Mouse (Mus musculus) heart, embryonic 11.5 days (tissue): ENCODE measurements around the gene Adcy4. TPM values are rescaled to one million over a fixed set of nuclear protein-coding genes. Genes with fewer than 3 reads are reported as not detected.
A peak's percentile ranks its signal among the peaks of the same experiment; 100 is the strongest.

Experiments
- ATAC-seq: fragments of 200-750 bp; cut with Nextera tagmentation; replicated peaks from 2 replicates; pipeline ENCODE4 v1.8.0; 2017; ENCODE audit warnings: moderate library complexity; ENCODE audit not compliant: insufficient number of reproducible peaks, low FRiP score, low TSS enrichment
- H3K27ac ChIP-seq: fragments of 300-500 bp; sonication (generic); 2 replicates; pipeline ENCODE4 v1.5.1; 2014; ENCODE audit warnings: mild to moderate bottlenecking, low read depth, low read length
- H3K27me3 ChIP-seq: fragments of 300-500 bp; sonication (generic); 2 replicates; pipeline ENCODE4 v1.6.1; 2014; ENCODE audit warnings: mild to moderate bottlenecking, low read length, mixed read lengths; ENCODE audit not compliant: control insufficient read depth, insufficient read depth
- H3K36me3 ChIP-seq: fragments of 300-500 bp; sonication (generic); 2 replicates; pipeline ENCODE4 v1.6.1; 2014; ENCODE audit warnings: mild to moderate bottlenecking, low read length, moderate library complexity, mixed read lengths; ENCODE audit not compliant: control insufficient read depth, insufficient read depth
- H3K4me1 ChIP-seq: fragments of 300-500 bp; sonication (generic); 2 replicates; pipeline ENCODE4 v1.6.1; 2014; ENCODE audit warnings: low read length; ENCODE audit not compliant: control insufficient read depth, insufficient read depth
- H3K4me2 ChIP-seq: fragments of 300-500 bp; sonication (generic); 2 replicates; pipeline ENCODE4 v1.6.1; 2014; ENCODE audit warnings: mild to moderate bottlenecking, moderate library complexity
- H3K4me3 ChIP-seq: fragments of 300-500 bp; sonication (generic); 2 replicates; pipeline ENCODE4 v1.5.1; 2014; ENCODE audit warnings: low read depth, low read length
- H3K9ac ChIP-seq: fragments of 300-500 bp; sonication (generic); 2 replicates; pipeline ENCODE4 v1.6.1; 2014; ENCODE audit warnings: mild to moderate bottlenecking, low read depth, low read length, moderate library complexity
- H3K9me3 ChIP-seq: fragments of 300-500 bp; sonication (generic); replicated peaks from 2 replicates; pipeline ENCODE4 v1.6.1; 2016; ENCODE audit warnings: low read length; ENCODE audit not compliant: control insufficient read depth
- WGBS: fragments of 180-500 bp; shearing (Covaris S2); extraction: QIAGEN DNeasy Blood & Tissue Kit; methylation state at CpG from one replicate; pipeline ENCODE4 v1.1.7; 2014; ENCODE audit not compliant: insufficient replicate concordance; 5-methylcytosine and 5-hydroxymethylcytosine counted together
- polyA plus RNA-seq: library from polyadenylated mRNA; unstranded; fragments of >200 nt; fragmentation: Nextera tagmentation; extraction: Ambion mirVana; gene quantifications from 2 replicates; pipeline ENCODE4 v1.2.1, GENCODE M21; 2014

Adcy4 gene
- polyA plus RNA-seq, 1 experiment from 2014 or later, result 13.2 TPM

GRCm38 (mm10) chr14:55733889-55734288 lies 50.0 kb downstream of the Adcy4 start:
- WGBS, result 62% methylated on average over 10 of the region's 10 CpGs
- no peak overlapping the region for H3K4me2 ChIP-seq
- H3K4me1 ChIP-seq, result no peaks in the 10 kb centered on the region
- no peak overlapping the region for H3K4me3 ChIP-seq
- no peaks in the 10 kb centered on the region for H3K9me3 ChIP-seq
- H3K9ac ChIP-seq, result no peak overlapping the region
- no peak for ATAC-seq
- H3K36me3 ChIP-seq, result no peaks in the 10 kb centered on the region
- H3K27ac ChIP-seq, result no peak overlapping the region
- no peaks in the 10 kb centered on the region; the same call in 1 of the 2 replicates for H3K27me3 ChIP-seq

- Histone ChIP-seq H3K27me3 (no peaks in the 10 kb centered on the region; the same call in 1 of the 2 replicates), H3K4me1 (no peaks in the 10 kb centered on the region), H3K9ac (no peak overlapping the region), H3K4me2 (no peak overlapping the region), H3K9me3 (no peaks in the 10 kb centered on the region), H3K36me3 (no peaks in the 10 kb centered on the region), H3K4me3 (no peak overlapping the region), H3K27ac (no peak overlapping the region)
- WGBS, result 72% methylated on average over 7 of the region's 7 CpGs
- no peak for ATAC-seq
Measured at GRCm38 (mm10) chr14:55730531-55731032, 53.3 kb downstream of the Adcy4 start.

GRCm38 (mm10) chr14:55730116-55730515 lies 53.8 kb downstream of the Adcy4 start:
- Histone ChIP-seq H3K9ac (no peak overlapping the region), H3K4me3 (no peak overlapping the region), H3K9me3 (no peaks in the 10 kb centered on the region), H3K36me3 (no peaks in the 10 kb centered on the region), H3K4me2 (no peak overlapping the region), H3K4me1 (no peaks in the 10 kb centered on the region), H3K27me3 (no peaks in the 10 kb centered on the region; the same call in 1 of the 2 replicates), H3K27ac (no peak overlapping the region)
- no peak for ATAC-seq
- 70% methylated on average over 7 of the region's 7 CpGs for WGBS

GRCm38 (mm10) chr14:55727889-55728685 lies 55.8 kb downstream of the Adcy4 start:
- Histone ChIP-seq H3K36me3 (no peaks in the 10 kb centered on the region), H3K27me3 (no peaks in the 10 kb centered on the region; the same call in 1 of the 2 replicates), H3K9me3 (no peaks in the 10 kb centered on the region), H3K4me3 (no peak overlapping the region), H3K4me1 (no peaks in the 10 kb centered on the region), H3K27ac (no peak overlapping the region), H3K9ac (no peak overlapping the region), H3K4me2 (no peak overlapping the region)
- no peak for ATAC-seq
- WGBS, result 62% methylated on average over 8 of the region's 8 CpGs

GRCm38 (mm10) chr14:55726261-55726660 lies 57.6 kb downstream of the Adcy4 start:
- Histone ChIP-seq H3K27ac (no peak overlapping the region), H3K4me3 (no peak overlapping the region), H3K4me1 (no peaks in the 10 kb centered on the region), H3K9me3 (no peaks in the 10 kb centered on the region), H3K36me3 (no peaks in the 10 kb centered on the region), H3K4me2 (no peak overlapping the region), H3K9ac (no peak overlapping the region), H3K27me3 (no peaks in the 10 kb centered on the region; the same call in 1 of the 2 replicates)
- ATAC-seq, result no peak

GRCm38 (mm10) chr14:55724411-55724871 lies 59.5 kb downstream of the Adcy4 start:
- Histone ChIP-seq H3K27me3 (no peaks in the 10 kb centered on the region), H3K9ac (no peak overlapping the region), H3K27ac (no peak overlapping the region), H3K9me3 (no peaks in the 10 kb centered on the region), H3K4me2 (no peak overlapping the region), H3K4me3 (no peak overlapping the region), H3K4me1 (no peaks in the 10 kb centered on the region), H3K36me3 (0 out of 2 replicates have a peak, but pooled peaks cover 4% of the 10 kb centered on the region)
- ATAC-seq, result no peak
- 45% methylated on average over 8 of the region's 8 CpGs for WGBS

GRCm38 (mm10) chr14:55723433-55723832 lies 60.5 kb downstream of the Adcy4 start:
- H3K9ac ChIP-seq, result no peak overlapping the region
- H3K4me2 ChIP-seq, result no peak overlapping the region
- no peak overlapping the region for H3K4me3 ChIP-seq
- WGBS, result 91% methylated on average over 7 of the region's 7 CpGs
- no peaks in the 10 kb centered on the region for H3K27me3 ChIP-seq
- H3K36me3 ChIP-seq, result 0 out of 2 replicates have a peak, but pooled peaks cover 4% of the 10 kb centered on the region
- H3K9me3 ChIP-seq, result no peaks in the 10 kb centered on the region
- no peaks in the 10 kb centered on the region for H3K4me1 ChIP-seq
- ATAC-seq, result no peak
- H3K27ac ChIP-seq, result no peak overlapping the region

GRCm38 (mm10) chr14:55722438-55722945 lies 61.4 kb downstream of the Adcy4 start:
- Histone ChIP-seq H3K27me3 (no peaks in the 10 kb centered on the region), H3K4me1 (no peaks in the 10 kb centered on the region), H3K9ac (peak overlapping the region; percentile 81), H3K36me3 (peaks cover 7% of the 10 kb centered on the region; the same call in 1 of the 2 replicates), H3K9me3 (no peaks in the 10 kb centered on the region), H3K27ac (no peak overlapping the region), H3K4me2 (peak overlapping the region; percentile 65), H3K4me3 (peak overlapping the region; percentile 77)
- no peak for ATAC-seq
- 45% methylated on average over 8 of the region's 8 CpGs for WGBS
